Mouse (Mus musculus): ENCODE measurements at regions not wholly inside any gene's neighbourhood (a gene's known extent, or its start where the extent isn't known, plus 50 kb on each side); places are given as distances from the start of the nearest gene placed in this dataset.

DNA sequence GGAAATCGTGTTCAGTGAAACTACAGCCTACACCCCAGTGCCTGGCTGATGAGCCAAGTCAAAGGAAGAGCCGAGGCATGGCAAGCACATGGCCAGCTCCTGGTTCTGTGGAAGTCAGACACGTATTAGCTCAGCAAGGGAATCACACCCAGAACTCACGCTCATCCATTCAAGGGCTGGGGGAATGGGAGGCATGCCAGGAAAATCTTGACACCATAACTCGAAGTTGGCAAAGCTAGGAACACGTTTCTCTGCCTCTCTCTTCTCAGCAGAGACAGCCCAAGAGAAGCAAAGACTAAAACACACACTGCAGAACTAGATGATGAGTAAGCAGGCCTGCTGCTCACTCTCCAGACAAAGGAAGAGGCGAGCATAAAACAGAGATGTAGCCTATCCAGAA lies 53.5 kb upstream of the Ypel5 start:
- DNase-seq, result peak; percentile 35

DNA sequence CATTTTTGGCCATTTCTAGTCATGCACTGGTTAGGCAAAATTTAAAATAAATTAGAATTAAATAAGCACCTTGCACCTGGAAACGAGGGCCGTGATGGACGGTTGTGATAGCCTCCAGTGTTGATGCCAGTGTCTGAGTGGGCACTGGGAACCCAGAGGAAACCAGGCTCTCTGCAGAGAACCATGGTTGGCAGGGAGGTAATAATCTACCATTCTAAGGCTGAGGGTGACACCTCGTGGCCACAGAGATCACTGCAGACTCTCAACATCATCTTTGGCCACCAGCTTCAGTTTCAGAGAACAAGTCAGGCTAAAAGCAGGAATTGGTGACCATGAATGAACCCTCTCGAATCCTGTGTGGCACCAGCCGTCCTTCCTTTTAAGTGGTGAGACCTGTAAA lies 54.5 kb upstream of the Ypel5 start:
- DNase-seq, result peak; percentile 78

DNA sequence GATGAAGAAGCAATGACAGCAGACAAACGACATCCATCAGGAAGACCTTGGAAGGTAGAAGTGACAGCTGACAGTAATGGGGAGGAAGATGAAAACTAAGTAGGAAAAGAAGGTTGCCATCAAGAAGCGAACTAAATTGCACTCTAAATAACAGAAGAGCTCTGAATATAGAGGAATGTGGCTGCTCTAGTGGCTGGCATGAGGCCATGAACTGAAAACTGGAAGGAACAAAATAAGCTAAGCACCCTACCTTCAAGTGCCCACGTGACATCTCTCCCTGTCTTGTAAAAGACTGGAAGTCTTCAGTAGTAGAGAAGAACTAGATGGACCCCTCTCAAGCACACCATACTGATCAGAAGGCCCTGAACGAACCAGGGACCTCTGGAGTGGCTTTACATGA lies 68.0 kb upstream of the Ypel5 start:
- no peak for DNase-seq

DNA sequence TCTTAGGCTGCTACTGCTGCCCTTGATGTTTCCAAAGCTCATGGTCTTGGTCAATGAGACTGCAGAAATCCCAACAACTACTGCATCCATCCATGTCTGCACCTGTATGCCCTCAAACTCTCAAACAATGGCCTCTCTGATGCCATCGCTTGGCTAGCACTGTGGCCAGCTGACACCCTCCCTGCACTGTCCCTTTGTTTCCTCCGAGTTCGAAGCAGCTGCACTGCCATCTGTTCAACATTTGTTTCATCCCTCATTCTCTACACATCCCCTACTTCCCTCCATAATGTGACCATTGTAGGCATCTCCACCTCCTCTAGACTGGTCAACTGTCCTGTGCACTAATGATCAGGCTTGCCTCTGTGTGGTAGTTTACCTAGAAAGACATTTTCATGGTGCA lies 75.3 kb upstream of the Ypel5 start:
- no peak for DNase-seq

DNA sequence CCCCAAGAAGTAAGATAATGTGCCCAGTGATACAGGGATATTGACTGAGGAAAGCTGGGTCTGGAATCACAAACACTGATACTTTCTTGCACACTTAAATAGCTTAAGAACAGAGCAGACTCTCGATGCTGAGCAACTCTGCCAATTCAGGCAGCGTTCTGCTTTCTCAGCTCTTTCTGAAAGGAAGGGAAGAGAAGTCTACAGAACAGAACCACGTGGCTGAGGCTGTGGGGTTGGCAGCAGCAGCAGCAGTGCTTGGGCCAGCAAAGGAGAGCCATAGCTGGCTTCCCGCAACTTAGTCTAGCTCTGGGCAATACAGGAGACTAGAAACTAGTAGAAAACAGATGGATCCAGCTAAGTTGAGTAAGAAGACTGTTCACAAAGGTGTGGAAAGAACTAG lies 89.8 kb upstream of the Ypel5 start:
- DNase-seq, result no peak

DNA sequence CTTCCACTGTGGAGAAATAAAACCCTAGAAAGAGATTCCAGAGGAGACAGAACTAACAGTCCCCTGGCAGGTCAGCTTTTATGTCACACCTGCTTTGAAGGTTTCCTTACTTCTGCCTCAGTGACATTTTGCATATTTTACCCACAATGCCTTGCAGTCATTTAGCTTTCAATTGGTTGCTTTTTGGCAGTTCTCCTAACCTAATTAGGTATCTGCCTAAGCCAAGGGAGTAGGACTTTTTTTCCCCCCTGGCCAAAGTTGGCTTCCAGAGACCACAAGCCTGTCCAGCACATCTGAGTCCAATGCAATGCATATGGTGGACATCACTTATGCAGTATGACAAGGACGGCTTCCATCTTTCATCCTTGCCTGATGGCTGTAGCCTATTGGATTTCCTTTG lies 103.2 kb upstream of the Ypel5 start:
- no peak for DNase-seq

DNA sequence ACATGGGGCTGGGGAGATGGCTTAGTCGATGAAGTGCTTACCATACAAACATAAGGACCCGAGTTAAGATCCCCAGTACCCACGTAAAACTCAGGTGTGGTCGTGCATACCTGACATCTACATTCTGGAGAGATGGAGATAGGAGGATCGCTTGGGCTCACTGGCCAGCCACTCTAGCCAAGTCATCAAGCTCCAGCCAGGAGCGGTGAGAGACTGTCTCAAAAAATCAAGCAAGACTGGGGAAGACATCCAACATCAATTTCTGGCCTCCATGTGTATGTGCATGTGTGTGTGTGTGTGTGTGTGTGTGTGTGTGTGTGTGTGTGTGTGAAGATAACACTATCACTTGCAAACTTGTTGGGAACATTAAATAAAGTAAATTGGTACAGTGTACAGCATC lies 104.6 kb upstream of the Ypel5 start:
- no peak for DNase-seq

DNA sequence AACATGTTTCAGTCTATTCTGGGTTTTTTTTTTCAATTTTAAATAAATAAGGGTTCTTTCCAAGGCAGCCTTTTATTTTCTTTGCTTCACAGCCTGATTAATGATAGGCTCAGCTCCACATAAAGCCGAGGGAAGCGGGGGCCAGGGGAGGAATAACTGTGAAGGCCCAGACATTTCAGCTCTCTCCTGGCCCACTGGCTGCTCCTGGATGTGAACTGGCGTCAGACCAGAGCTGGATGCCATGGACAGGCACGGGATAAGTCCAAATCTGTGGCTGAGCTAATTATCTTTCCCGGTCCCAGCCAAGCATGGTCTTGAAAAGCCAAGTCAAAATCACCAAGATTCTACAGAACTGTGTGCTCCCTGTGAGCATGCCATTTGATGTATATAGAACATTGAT lies 105.1 kb upstream of the Ypel5 start:
- DNase-seq, result no peak

DNA sequence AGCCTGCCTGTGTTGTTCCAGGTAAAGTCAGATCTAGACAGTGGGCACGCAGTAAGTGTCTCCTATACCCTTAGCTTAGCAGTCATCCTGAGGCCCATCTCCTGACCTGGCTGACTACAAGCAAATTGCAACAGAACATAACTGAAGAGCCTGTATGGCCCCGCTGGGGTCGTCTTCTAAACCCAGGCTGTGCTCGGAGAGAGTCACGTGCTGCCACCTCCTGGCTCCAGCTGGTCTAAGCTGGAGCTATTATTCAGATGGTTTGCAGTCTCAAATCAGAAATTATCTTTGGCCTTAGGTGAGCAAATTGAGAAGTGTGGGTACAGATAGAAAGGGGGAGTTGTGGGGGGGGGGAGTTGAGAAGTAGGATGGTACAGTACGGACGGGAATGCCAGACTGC lies 115.5 kb upstream of the Ypel5 start:
- DNase-seq, result peak; percentile 23

DNA sequence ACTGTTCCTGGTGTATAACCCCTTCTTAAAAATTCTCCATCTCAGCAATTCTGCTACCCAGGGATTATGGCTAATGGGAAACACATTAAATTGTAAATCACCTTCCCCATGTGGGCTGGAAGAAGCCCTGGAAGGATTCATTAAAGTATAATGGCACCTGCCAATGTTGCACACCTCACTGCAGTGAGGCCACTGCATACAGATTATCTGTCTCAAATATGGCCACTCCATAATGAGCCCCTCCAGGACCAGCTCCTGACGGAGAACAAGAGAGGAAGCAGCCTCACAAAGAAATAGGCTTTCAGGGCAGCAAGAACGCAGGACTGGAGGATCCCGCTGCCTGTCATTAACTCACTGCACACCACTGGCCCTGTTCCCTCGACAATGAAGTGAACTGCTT lies 115.2 kb upstream of the Alk start:
- no peak for DNase-seq

DNA sequence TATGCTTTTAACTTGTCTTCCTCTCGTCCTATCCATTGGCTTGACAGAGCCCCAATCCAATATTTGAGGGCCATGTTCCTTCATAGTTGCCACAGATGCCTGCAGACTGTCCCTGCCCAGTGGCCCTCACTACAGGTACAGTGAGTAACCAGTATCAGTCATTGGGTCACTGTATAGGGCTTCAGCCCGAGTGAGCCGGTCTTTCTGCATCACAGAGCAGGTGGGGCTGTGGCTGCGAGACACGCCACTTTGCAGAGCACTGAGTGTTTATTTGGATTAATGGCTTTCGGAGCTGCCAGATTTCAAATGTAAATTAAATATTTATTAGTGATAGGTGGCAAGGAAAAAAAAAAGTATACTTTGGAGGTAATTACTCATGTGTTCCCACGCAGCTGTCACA lies 87.2 kb upstream of the Alk start:
- no peak for DNase-seq

DNA sequence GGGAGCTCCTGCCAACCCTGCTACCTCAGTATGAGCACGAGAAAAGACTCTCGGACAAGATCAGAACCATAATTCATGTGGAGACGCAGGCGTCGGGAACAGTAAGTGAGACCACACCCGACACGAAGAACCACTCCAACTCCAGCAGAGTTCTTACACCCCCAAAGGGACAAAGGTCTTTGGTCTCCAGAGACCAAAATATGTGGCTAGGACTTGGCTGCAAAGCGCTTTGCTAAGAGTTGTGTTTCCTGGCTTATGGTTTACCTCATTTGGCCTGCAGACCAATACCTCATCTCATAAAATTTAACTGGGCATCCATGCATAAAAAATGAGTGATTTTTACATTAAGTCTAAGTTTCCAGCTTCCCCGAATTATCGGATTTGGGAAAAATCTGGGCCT lies 85.2 kb upstream of the Alk start:
- no peak for DNase-seq

DNA sequence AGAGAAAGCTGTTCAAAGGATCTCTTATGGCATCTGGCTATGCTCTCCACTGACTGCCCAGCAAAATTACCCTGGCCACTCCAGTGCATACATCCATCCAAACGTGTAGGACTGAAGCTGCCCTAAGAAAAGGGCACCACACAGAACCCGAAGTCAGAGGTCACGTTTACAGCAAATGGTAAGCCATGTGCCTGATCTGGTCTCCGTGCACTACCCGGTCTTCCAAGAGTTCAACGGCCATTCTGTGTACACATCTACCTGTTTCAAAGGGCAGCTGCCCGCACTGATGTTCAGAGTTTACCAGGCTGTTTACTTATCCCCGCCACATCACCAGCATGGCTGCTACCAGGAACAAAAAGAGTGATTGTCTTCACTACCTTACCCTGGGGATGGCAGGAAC lies 84.4 kb upstream of the Alk start:
- no peak for DNase-seq

DNA sequence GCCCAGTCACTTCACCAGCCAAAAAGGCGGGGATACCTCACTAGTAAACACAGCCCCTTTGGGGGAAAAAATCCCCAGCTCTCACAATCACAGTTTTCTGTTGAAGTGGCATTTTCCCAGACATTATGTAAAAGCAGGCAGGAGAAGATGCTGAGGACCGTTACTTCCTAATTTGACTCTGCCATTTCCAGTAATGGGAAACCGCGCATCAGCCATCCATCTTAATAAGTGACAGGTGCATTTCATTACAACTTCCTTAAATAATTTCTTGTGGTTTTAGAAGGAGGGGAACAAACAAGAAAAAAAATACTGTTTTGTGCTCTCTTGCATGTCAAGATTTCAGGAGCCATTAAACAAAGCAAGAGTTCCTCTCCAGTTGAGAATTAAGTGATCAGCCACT lies 70.2 kb upstream of the Alk start:
- no peak for DNase-seq

DNA sequence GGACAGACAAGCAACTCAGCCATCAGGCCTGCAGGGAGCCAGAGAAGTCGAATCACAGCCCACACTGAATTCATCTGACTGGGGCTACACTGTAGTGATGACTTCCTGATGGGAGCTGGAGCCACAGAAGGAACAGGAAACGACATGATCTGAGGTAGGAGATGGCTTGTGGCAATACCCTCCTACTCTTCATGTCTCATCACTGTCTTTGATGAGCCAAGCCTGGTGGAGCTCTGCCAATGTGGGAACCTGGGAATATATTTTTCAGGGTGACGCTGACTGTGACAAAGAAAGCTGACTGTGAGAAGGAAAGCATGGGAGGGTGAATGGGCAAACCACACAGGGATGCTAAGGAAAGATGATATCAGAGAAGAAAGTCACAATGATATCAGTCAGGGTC lies 67.6 kb upstream of the Alk start:
- peak; percentile 14 for DNase-seq

DNA sequence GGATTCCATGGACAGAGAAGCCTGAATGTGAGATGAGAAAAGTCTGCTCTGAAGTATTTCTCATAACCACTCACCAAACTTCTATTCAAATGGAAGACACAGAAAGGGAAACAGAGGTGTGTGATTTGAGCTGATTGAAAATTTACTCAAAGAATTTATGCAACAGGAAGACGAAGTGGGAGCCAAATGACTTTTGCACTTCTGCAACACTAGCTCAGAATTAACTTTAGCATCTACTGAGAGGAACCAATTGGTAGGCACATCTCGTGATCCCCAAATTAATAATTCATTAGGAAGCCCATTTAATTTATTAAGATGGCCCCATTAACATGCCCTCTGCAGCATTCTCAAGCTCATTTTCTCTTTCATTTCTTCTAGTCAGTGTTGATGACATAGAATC lies 62.5 kb upstream of the Alk start:
- DNase-seq, result no peak

DNA sequence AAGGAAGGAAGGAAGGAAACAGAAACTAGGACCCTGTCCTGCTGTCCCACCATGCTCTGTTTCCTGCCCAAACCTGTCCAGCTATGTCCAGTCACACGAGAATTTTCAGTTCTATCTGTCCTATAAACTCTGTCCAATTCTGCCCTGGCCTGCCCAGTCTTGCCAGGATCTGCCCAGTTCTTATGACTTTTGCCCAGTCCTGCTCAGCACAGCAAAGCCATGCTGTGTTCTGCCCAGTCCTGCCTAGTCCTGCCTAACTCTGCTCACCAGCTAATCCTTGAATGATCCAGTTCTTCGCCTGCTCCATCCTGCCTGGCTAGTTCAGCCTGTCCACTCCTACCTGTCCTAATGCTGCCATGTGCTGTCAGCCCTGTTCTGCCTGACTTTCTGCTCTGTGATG lies 57.3 kb upstream of the Alk start:
- no peak for DNase-seq

DNA sequence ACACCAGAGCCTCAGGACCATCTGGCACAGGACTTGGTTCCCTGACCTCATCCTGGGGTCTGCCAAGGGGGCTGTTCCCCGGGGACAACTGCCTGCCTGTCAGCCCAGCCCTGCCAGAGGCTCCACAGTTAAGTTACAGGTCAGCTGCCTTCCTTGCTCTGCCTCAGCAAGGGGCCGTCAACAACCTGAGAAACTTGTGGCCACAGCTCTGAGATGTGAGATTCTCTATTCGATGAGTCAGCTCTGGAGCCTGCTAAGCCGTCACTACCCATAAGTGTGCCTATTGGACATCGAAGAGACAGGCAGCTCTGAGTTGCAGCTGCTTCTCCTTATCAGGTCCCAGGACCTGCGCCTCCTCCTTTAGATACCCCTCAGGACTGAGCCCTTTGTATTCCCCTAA lies 54.3 kb upstream of the Alk start:
- no peak for DNase-seq

DNA sequence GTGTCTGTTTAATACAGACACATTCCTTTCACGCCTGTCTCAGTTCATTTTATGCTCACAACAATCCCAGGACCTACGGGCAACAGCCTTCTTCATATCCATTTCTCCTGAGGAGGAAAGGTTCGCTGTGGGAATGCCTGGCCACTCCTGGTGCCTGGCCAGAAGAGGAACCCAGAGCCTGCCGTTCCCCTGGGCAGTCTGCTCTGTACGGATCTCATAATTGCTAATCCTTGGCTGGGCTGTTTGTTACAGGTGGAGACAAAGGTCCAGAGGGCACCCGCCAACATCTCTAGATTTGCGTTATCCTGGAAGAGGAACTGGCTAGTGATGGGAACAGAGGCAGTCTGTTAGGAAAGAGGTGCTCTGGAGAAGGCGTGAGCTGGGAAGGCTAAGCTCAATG lies 53.4 kb upstream of the Alk start:
- no peak for DNase-seq
